Mouse (Mus musculus): Measurements from ENCODE around the gene Fam160a2. TPM values are rescaled to one million over a fixed set of nuclear protein-coding genes. Genes with fewer than 3 reads are reported as not detected.

The Fam160a2 gene
- polyA plus RNA-seq, 1 experiment from 2014 or later = 53.6 TPM

DNA sequence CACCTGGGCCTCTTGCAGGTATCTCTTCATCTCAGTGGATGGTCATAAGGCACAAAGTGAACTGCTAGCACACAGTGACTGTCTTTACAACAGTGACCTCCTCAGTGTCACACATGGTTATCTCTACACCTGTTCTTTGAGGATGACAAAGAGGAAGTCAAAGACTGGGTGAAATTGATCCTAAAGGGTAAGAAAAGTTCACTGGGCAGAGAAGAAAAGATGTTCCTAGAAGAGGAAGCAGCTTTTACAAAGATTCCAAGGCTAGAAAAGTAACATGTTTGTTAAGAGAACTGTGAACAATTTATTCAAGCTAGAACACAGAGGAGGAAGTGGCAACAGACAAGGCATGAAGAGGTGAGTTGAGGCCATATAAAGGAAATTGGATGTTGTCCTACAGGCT lies 3.7 kb downstream of the Fam160a2 start:
- no peak for ATAC-seq
- Histone ChIP-seq H3K9ac (replicated peaks; ENCODE audit: low read depth, low read length) (no peak overlapping the region), H3K4me2 (ENCODE audit: low read length) (no peak overlapping the region), H3K27me3 (replicated peaks; ENCODE audit: control insufficient read depth, insufficient read depth, low read length) (no peaks in the 10 kb centered on the region), H3K27ac (ENCODE audit: low read length) (no peak overlapping the region), H3K4me1 (replicated peaks; ENCODE audit: control insufficient read depth, insufficient read depth, low read length) (peaks cover 7% of the 10 kb centered on the region), H3K36me3 (ENCODE audit: control insufficient read depth, insufficient read depth) (no peaks in the 10 kb centered on the region), H3K4me3 (replicated peaks; ENCODE audit: low read length) (no peak overlapping the region), H3K9me3 (ENCODE audit: control insufficient read depth, low read length) (no peaks in the 10 kb centered on the region)

DNA sequence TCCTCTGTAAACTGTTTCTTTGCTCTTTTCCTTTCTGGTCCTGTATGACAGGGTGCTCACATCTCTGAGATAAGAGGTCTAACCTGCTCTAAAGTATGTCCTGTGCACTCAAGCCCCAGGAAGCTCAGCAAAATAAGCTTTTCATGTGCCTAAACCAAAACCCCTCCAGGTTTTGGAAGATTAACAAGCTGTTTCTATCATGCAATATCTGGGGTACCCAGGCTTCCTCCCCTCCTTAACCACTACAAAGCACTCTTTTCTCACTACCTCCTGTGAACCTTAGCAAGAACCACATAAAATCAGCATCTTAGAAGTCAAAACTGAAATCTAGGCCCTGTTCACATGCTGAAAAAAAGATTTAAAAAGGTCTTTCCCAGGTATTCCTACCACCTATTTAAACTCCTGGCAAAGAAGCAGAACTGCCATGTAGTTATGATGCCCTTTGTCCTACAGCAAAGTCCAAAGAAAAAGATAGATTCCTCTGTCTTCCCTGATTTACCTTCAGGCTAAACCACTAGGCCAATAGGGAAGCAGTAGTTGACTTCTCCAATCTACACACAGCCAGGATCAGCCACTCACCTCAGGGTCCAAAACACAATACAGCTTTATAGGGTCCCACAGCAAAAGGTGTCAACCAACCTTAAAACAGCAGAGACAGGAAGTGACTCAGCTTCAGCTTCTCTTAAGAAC lies 4.6 kb downstream of the Fam160a2 start:
- Histone ChIP-seq H3K27me3 (replicated peaks; ENCODE audit: control insufficient read depth, insufficient read depth, low read length) (no peaks in the 10 kb centered on the region), H3K4me2 (ENCODE audit: low read length) (no peak overlapping the region), H3K27ac (ENCODE audit: low read length) (no peak overlapping the region), H3K4me1 (replicated peaks; ENCODE audit: control insufficient read depth, insufficient read depth, low read length) (peaks cover 7% of the 10 kb centered on the region), H3K9ac (replicated peaks; ENCODE audit: low read depth, low read length) (no peak overlapping the region), H3K36me3 (ENCODE audit: control insufficient read depth, insufficient read depth) (no peaks in the 10 kb centered on the region), H3K9me3 (ENCODE audit: control insufficient read depth, low read length) (no peaks in the 10 kb centered on the region), H3K4me3 (replicated peaks; ENCODE audit: low read length) (no peak overlapping the region)
- ATAC-seq = no peak

DNA sequence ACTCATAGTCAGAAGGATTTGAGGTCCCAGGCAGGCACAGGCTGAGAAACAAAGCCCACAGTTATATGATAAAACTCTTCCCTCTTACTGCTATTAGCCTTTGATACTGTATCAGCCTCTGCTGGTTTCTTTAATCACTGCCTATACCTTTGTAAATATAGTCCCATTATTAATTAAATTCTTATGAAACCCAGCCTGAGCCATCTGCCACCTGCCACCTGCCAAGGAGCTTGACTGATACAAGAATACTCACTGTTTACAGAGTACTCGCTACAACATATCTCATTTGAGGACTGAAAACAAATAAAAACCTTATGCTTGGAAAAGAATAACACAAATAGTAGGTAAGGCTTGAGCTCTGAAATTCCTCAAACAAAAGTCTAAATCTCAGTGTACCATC lies 5.2 kb downstream of the Fam160a2 start:
- no peak for ATAC-seq
- H3K4me1 ChIP-seq (replicated peaks; ENCODE audit: control insufficient read depth, insufficient read depth, low read length) = peaks cover 7% of the 10 kb centered on the region
- H3K9ac ChIP-seq (replicated peaks; ENCODE audit: low read depth, low read length) = no peak overlapping the region
- no peak overlapping the region for H3K27ac ChIP-seq (ENCODE audit: low read length)
- H3K9me3 ChIP-seq (ENCODE audit: control insufficient read depth, low read length) = no peaks in the 10 kb centered on the region
- H3K4me2 ChIP-seq (ENCODE audit: low read length) = no peak overlapping the region
- H3K4me3 ChIP-seq (replicated peaks; ENCODE audit: low read length) = no peak overlapping the region
- H3K27me3 ChIP-seq (replicated peaks; ENCODE audit: control insufficient read depth, insufficient read depth, low read length) = no peaks in the 10 kb centered on the region
- 58% methylated on average over 1 of the region's 1 CpGs for WGBS
- H3K36me3 ChIP-seq (ENCODE audit: control insufficient read depth, insufficient read depth) = no peaks in the 10 kb centered on the region

DNA sequence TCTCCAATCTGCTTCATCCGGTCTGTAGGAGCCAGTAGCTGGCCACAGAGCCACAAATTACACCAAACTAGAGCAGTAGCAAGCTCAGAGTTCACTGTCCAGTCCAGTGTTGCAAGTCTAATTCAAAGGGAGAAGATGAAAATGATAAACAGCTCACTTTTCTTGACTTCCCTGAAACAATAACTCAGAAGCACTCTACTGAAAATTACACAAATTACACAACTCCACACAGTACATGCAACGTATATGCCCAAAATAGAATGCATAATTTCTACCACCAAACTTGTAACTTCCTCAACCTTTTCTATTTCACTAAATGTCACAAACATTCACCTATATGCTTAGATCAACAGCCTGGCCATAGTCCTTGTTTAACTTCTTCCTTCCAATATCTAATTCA lies 9.6 kb downstream of the Fam160a2 start:
- H3K4me3 ChIP-seq (replicated peaks; ENCODE audit: low read length) = no peak overlapping the region
- H3K27me3 ChIP-seq (replicated peaks; ENCODE audit: control insufficient read depth, insufficient read depth, low read length) = no peaks in the 10 kb centered on the region
- H3K27ac ChIP-seq (ENCODE audit: low read length) = no peak overlapping the region
- H3K9ac ChIP-seq (replicated peaks; ENCODE audit: low read depth, low read length) = no peak overlapping the region
- no peaks in the 10 kb centered on the region; the same call in 1 of the 2 replicates for H3K4me1 ChIP-seq (replicated peaks; ENCODE audit: control insufficient read depth, insufficient read depth, low read length)
- peaks cover 28% of the 10 kb centered on the region for H3K36me3 ChIP-seq (ENCODE audit: control insufficient read depth, insufficient read depth)
- no peak overlapping the region for H3K4me2 ChIP-seq (ENCODE audit: low read length)
- WGBS = 93% methylated on average over 2 of the region's 2 CpGs
- no peak for ATAC-seq
- no peaks in the 10 kb centered on the region for H3K9me3 ChIP-seq (ENCODE audit: control insufficient read depth, low read length)

DNA sequence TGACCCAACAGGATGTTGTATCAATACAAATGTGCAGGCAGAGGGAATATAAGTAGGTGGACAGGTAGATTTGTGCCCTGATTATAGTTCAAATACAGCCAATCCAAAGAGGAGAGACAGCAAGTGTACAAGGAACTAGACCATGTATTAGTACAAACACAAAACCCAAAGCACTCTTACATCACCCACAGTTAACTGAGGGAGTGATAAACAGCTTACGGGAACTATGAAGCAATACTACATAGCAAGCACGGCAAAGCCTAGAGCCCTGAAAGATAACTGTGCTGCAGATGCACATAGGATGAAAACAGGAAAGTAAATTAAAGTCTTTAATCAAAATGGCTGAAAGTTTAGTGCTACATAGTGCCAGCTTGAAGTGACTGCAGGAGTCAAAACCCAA lies 12.2 kb downstream of the Fam160a2 start:
- Histone ChIP-seq H3K9ac (replicated peaks; ENCODE audit: low read depth, low read length) (no peak overlapping the region), H3K27me3 (replicated peaks; ENCODE audit: control insufficient read depth, insufficient read depth, low read length) (no peaks in the 10 kb centered on the region), H3K27ac (ENCODE audit: low read length) (no peak overlapping the region), H3K4me1 (replicated peaks; ENCODE audit: control insufficient read depth, insufficient read depth, low read length) (no peaks in the 10 kb centered on the region), H3K4me3 (replicated peaks; ENCODE audit: low read length) (no peak overlapping the region), H3K36me3 (ENCODE audit: control insufficient read depth, insufficient read depth) (peaks cover 42% of the 10 kb centered on the region), H3K9me3 (ENCODE audit: control insufficient read depth, low read length) (no peaks in the 10 kb centered on the region), H3K4me2 (ENCODE audit: low read length) (no peak overlapping the region)
- ATAC-seq = no peak
- WGBS = 98% methylated on average over 2 of the region's 2 CpGs

DNA sequence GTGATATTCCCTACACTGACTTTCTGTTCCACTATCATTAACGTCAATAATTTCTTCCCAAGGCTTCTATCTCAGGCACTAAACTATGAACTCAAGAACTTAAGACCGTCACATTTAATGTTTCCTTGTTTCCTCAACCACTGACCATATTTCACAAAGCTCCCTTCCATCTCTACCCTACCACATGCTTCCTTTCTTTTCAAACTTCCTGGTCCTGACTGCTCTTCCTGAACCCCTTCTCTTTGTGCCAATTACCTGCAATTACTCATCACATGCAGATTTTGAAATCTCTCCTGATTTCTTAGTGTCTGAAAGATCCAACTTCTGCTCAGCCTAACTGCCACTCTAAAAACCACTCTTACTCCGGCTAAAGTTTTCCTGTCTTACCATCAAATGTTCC lies 19.5 kb downstream of the Fam160a2 start:
- Histone ChIP-seq H3K9ac (replicated peaks; ENCODE audit: low read depth, low read length) (no peak overlapping the region), H3K36me3 (ENCODE audit: control insufficient read depth, insufficient read depth) (peaks cover 51% of the 10 kb centered on the region), H3K4me1 (replicated peaks; ENCODE audit: control insufficient read depth, insufficient read depth, low read length) (no peaks in the 10 kb centered on the region), H3K9me3 (ENCODE audit: control insufficient read depth, low read length) (no peaks in the 10 kb centered on the region), H3K4me3 (replicated peaks; ENCODE audit: low read length) (no peak overlapping the region), H3K27me3 (replicated peaks; ENCODE audit: control insufficient read depth, insufficient read depth, low read length) (no peaks in the 10 kb centered on the region), H3K27ac (ENCODE audit: low read length) (no peak overlapping the region), H3K4me2 (ENCODE audit: low read length) (no peak overlapping the region)
- ATAC-seq = no peak
- WGBS = 97% methylated on average over 3 of the region's 3 CpGs

DNA sequence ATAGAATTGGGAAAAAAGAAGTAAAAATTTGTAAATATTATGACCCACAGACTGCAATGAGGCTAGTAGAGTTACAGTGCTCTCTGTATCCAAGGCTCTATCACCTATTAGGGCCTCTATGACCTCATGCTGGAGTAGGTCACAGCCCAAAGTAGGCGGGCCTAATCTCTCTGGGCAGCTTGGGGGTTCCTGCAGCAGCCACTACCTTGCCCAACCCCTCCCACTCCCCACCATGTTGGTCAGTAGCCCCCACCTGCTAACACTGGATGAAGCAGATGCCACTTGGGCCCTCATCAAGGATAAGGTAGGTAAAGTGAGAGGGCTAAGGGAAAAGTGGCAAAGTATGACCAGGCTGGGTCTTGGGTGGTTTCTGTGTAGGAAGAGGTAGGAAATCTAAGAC lies 25.0 kb downstream of the Fam160a2 start, which contains the start of gene Gm5901:
TSS of gene Gm5901 (plus strand) at position 173 of the 400 bp plus-strand sequence.
- Histone ChIP-seq H3K36me3 (ENCODE audit: control insufficient read depth, insufficient read depth) (peaks cover 25% of the 10 kb centered on the region), H3K9ac (replicated peaks; ENCODE audit: low read depth, low read length) (no peak within 1 kb of the TSS), H3K27me3 (replicated peaks; ENCODE audit: control insufficient read depth, insufficient read depth, low read length) (no peaks in the 10 kb centered on the region), H3K27ac (ENCODE audit: low read length) (no peak within 1 kb of the TSS), H3K9me3 (ENCODE audit: control insufficient read depth, low read length) (no peaks in the 10 kb centered on the region), H3K4me2 (ENCODE audit: low read length) (no peak within 1 kb of the TSS), H3K4me3 (replicated peaks; ENCODE audit: low read length) (no peak within 1 kb of the TSS), H3K4me1 (replicated peaks; ENCODE audit: control insufficient read depth, insufficient read depth, low read length) (no peaks in the 10 kb centered on the region)
- ATAC-seq = no peak
- WGBS = 89% methylated on average over 1 of the region's 1 CpGs

DNA sequence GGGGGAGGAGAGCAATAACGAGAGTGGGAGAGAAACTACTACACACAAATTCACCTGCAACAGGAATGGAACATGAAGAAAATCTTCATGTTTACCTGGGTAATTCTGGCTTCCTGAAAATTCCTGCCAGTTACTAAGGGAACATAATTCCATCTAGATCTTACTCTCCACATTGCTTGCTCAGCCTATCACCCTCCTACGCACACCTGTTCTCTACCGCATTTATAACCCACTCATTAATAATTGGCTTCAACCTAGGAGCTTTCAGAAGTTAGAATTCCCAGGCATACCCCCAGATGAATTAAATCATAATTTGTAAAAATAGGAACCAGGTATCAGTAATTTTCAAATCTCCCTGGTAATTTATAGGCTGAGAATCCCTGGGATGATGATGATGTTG lies 25.9 kb downstream of the Fam160a2 start:
- Histone ChIP-seq H3K36me3 (ENCODE audit: control insufficient read depth, insufficient read depth) (peaks cover 16% of the 10 kb centered on the region), H3K9me3 (ENCODE audit: control insufficient read depth, low read length) (no peaks in the 10 kb centered on the region), H3K27me3 (replicated peaks; ENCODE audit: control insufficient read depth, insufficient read depth, low read length) (no peaks in the 10 kb centered on the region), H3K4me2 (ENCODE audit: low read length) (no peak overlapping the region), H3K9ac (replicated peaks; ENCODE audit: low read depth, low read length) (no peak overlapping the region), H3K27ac (ENCODE audit: low read length) (no peak overlapping the region), H3K4me1 (replicated peaks; ENCODE audit: control insufficient read depth, insufficient read depth, low read length) (no peaks in the 10 kb centered on the region), H3K4me3 (replicated peaks; ENCODE audit: low read length) (no peak overlapping the region)
- no peak for ATAC-seq
- WGBS = 98% methylated on average over 3 of the region's 3 CpGs

DNA sequence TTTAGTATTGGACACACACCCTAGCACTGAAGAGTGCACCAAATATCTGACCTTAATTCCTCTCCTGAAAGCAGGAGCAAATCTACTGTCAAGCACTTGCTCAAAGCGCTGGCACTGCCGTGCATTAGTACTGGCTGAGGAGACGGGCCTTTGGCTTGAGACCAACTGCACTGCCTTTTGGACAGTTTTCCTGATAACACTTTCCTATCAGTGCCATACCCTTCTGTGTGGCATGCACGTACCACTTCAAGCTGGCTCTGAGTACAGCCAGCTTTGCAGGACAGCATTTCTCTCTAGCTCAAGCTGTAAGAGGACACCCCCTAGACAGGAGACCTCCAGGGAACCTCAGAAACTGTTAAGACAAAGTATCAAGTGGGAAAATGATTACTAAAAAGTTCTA lies 26.3 kb downstream of the Fam160a2 start:
- no peaks in the 10 kb centered on the region for H3K4me1 ChIP-seq (replicated peaks; ENCODE audit: control insufficient read depth, insufficient read depth, low read length)
- no peak overlapping the region for H3K27ac ChIP-seq (ENCODE audit: low read length)
- no peaks in the 10 kb centered on the region for H3K27me3 ChIP-seq (replicated peaks; ENCODE audit: control insufficient read depth, insufficient read depth, low read length)
- no peak for ATAC-seq
- H3K4me2 ChIP-seq (ENCODE audit: low read length) = no peak overlapping the region
- 77% methylated on average over 4 of the region's 4 CpGs for WGBS
- peaks cover 11% of the 10 kb centered on the region for H3K36me3 ChIP-seq (ENCODE audit: control insufficient read depth, insufficient read depth)
- H3K9ac ChIP-seq (replicated peaks; ENCODE audit: low read depth, low read length) = no peak overlapping the region
- H3K4me3 ChIP-seq (replicated peaks; ENCODE audit: low read length) = no peak overlapping the region
- no peaks in the 10 kb centered on the region for H3K9me3 ChIP-seq (ENCODE audit: control insufficient read depth, low read length)

DNA sequence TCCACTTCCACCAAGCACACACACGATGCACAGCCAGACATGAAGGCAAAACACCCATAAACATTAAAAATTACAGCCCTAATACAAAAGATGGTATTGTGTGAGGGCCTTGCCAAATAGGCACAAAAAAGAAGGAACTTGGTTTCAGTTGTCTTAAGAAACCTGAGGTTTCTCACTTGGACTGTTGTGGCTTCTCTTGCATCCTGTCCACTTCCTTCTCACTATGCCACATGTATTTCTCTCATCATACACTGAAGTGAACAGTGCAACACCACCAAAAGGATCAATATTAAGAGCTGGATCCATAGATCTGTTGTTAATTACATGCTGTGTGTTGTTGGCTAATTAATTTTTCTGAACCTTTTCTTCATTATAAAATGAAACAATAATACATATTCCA lies 26.9 kb downstream of the Fam160a2 start:
- ATAC-seq = no peak
- Histone ChIP-seq H3K27me3 (replicated peaks; ENCODE audit: control insufficient read depth, insufficient read depth, low read length) (no peaks in the 10 kb centered on the region), H3K9me3 (ENCODE audit: control insufficient read depth, low read length) (no peaks in the 10 kb centered on the region), H3K9ac (replicated peaks; ENCODE audit: low read depth, low read length) (no peak overlapping the region), H3K27ac (ENCODE audit: low read length) (no peak overlapping the region), H3K4me1 (replicated peaks; ENCODE audit: control insufficient read depth, insufficient read depth, low read length) (no peaks in the 10 kb centered on the region), H3K4me2 (ENCODE audit: low read length) (no peak overlapping the region), H3K36me3 (ENCODE audit: control insufficient read depth, insufficient read depth) (peaks cover 7% of the 10 kb centered on the region), H3K4me3 (replicated peaks; ENCODE audit: low read length) (no peak overlapping the region)
- 87% methylated on average over 1 of the region's 1 CpGs for WGBS

Data from forebrain, embryonic 16.5 days (tissue).